Mouse (Mus musculus) brain, embryonic 14.5 days (tissue): Measurements from ENCODE around the gene Ykt6.

Experiments used
- CTCF ChIP-seq: fragments of 200-500 bp; IDR thresholded peaks from 2 replicates; pipeline ENCODE4 v1.5.1; 2012; ENCODE audit warnings: inconsistent platforms, mild to moderate bottlenecking, moderate library complexity, borderline replicate concordance; ENCODE audit not compliant: insufficient read depth, insufficient read length; ENCODE audit errors: extremely low read depth
- POLR2A ChIP-seq: fragments of 200-500 bp; IDR thresholded peaks from 2 replicates; pipeline ENCODE4 v1.6.1; 2012; ENCODE audit warnings: mild to moderate bottlenecking, inconsistent platforms, borderline replicate concordance; ENCODE audit not compliant: poor library complexity, insufficient read depth, insufficient read length, severe bottlenecking; ENCODE audit errors: extremely low read depth

- no peak for TF ChIP-seq CTCF
- TF ChIP-seq POLR2A, result no peak
Observed at GRCm38 (mm10) chr11:5988126-5988525, 32.6 kb downstream of the Ykt6 start.
